Mouse (Mus musculus): ENCODE data around the gene Prn. TPM values are rescaled to one million over a fixed set of nuclear protein-coding genes. Genes with fewer than 3 reads are reported as not detected.

Gene Prn
- polyA plus RNA-seq (2017; shearing (Covaris generic)): 0.46 TPM

GRCm38 (mm10) chr2:131909683-131910572 lies at the start of gene Prn, which contains the start of gene Prnp:
Gene Prn, plus strand, starts transcription at chr2:131909957.
Gene Prnp, plus strand, starts transcription at chr2:131909928.

GRCm38 (mm10) chr2:131950598-131951095 lies 40.9 kb downstream of the Prn start, which contains the start of gene Prnd:
Gene Prnd, plus strand, starts transcription at chr2:131950861.

Other genes starting within 250 kb of the Prn start
- not detected for gene Erv3, start 50.2 kb upstream of the Prn start, polyA plus RNA-seq (2017; shearing (Covaris generic))
- 8.3 TPM for gene Prnp, start within 50 bp of the Prn start, polyA plus RNA-seq (2017; shearing (Covaris generic))
- gene Prnd, start 40.9 kb downstream of the Prn start, polyA plus RNA-seq (2017; shearing (Covaris generic)): not detected
- gene Rassf2, start 120.3 kb downstream of the Prn start, polyA plus RNA-seq (2017; shearing (Covaris generic)): 46.1 TPM
- gene Slc23a2, start 235.2 kb downstream of the Prn start, polyA plus RNA-seq (2017; shearing (Covaris generic)): 33.3 TPM

Data from effector memory CD4-positive, alpha-beta T cell, adult 7 months (primary cell).